Mouse (Mus musculus): Measurements from ENCODE around the gene Mutyh. TPM values are rescaled to one million over a fixed set of nuclear protein-coding genes. Genes with fewer than 3 reads are reported as not detected.
"Not testable (repeated sequence)": the region's sequence is repeated elsewhere in the genome, so short reads cannot be mapped to it uniquely, and the experiment has no call there.

Mutyh gene
- total RNA-seq, 2 experiments from 2014 or later = 5.2 to 10.7 TPM

DNA sequence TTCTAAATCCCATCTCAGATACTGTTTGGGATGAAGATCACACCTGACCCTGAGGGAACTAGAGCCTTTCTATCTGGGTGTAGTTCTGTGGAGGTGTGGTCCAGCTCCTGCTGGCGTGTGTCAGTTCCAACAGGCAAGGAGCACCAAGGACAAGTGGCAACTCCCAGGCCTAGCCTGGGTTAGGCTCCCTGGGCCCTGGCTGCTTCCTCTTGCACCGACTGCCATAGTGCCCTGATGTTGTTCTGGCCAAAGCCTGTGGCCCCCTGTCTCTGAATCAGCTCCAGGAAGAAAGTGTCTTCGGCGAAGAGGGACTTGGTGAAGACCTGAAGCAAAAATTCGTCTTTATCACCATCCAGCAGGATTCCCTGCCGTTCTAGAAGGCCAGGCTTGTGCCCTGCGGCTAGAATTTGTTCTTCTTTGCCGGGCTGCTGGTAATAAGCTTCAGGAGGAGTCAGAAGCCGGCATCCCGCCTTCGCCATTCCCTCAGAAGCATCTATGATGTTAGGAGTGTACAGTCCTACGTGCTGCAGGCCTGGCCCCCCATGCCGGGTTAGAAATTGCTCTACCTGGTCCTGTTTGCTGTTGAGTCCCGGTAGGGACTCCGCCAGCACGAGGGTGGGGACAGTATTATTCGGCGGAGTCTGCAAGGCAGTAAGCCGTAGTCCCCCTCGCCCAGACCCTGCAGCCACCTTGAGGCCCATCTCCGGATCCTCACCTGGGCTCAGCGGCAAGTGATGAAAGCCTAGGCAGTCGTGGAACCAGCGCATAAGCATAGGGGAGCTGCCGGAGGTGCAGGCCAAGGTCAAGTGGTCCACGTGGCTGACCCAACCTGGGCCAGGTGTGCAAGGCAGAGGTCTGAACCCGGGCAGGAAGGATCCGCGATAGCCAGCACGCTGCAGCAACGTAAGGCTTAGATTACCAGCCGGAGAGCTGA lies 12.7 kb downstream of the Mutyh start:
- no peak for ATAC-seq (replicated peaks; ENCODE audit: poor library complexity)

DNA sequence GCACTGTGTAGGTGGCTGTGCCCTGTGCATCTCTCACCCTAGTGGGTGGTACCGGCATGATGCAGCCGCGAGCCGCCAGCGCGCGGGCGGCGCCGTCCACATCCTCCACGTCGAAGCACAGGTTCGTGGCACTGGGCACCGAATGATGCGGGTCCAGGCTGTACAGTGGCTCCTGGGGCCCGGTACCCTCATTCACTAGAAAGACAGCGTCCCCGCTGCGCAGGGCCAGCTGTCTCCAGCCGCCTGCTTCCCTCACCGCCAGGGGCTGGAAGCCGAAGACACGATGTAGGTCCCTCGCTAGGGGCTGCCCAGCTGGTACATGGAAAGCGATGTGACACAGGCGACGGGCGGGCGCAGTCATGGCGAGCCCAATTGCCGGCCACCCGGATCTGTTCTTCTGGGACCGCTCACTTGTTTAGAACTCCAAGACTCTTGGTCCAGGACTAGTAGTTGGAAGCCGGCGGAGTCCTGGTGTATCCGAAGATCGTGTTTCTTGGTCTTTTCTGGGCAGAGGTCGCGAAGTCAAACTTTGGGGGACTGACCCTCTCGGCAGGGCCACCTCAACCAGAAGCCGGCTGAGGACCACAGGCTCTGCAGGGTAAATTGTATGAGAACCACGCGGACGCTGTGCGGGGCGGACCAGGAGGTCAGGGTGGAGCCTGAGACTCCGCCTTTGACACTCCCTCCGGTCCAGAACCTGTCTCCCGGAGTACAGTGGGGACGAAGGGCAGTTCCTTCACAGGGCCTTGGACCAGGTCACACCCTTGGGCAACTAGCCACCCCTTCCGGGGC lies 13.6 kb downstream of the Mutyh start:
- ATAC-seq (replicated peaks; ENCODE audit: poor library complexity) = peak; percentile 73

DNA sequence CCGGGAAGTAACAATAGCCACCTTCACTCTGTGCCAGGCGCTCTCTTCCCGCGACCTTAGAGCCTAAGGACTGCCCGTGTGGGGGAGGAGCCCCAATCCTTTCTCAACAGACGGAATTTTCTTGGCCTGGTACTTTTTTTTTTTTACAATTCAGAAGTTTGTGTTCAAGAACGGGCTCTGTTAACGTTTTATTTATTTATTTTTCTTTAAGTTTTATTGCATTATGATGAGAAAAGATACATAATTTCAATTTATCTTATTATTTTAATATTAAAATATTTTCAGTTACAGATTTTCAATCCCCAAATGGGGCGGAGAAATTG lies 14.1 kb downstream of the Mutyh start, which contains the start of gene Hpdl:
Gene Hpdl (minus strand): TSS at position 14 of the 323 bp plus-strand sequence.
- no peak for ATAC-seq (replicated peaks; ENCODE audit: poor library complexity)

DNA sequence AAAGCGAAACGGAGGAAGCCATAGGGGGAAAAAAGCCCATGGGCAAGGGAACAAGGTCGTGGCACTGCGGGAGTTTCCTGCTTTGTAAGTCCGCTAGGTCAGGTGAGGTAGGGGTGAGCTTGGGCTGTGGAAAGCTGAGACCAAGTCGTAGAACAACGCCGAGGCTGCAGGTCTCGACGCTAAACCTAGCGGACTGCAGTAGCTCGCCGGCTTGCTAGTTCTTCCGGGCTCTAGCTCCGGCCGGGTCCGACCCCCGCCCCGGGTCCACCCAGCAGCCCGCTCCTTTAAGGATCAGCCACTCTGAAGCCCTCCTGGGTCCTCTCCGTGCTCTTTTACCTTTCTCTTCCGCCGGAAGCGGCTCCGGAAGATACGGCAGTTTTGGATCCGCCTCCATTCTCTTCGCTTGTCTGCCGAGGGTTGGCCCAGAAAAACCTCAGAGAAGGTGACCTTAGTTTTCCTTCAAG lies 17.1 kb downstream of the Mutyh start:
- ATAC-seq (replicated peaks; ENCODE audit: poor library complexity) = peak; percentile 53

DNA sequence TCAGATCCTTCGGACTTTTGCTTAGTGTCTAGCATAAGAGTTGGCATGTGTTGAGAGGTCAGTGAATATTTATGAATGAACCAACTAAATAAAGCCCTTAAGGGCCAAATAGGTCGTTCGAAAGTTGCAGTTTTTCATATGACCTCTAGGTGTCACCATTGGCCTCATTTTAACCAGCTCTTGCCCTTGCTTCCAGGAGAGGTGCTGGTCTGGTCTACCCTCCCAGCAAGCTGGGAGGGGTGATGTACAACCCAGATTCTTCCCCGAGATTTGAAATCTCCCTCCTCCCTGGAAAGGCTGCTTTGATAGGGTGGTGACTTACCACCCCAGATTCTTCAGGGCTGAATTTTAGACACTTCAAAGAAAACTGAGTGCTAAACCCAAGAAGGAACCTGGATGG lies 20.3 kb downstream of the Mutyh start:
- ATAC-seq (replicated peaks; ENCODE audit: poor library complexity) = peak; percentile 84

DNA sequence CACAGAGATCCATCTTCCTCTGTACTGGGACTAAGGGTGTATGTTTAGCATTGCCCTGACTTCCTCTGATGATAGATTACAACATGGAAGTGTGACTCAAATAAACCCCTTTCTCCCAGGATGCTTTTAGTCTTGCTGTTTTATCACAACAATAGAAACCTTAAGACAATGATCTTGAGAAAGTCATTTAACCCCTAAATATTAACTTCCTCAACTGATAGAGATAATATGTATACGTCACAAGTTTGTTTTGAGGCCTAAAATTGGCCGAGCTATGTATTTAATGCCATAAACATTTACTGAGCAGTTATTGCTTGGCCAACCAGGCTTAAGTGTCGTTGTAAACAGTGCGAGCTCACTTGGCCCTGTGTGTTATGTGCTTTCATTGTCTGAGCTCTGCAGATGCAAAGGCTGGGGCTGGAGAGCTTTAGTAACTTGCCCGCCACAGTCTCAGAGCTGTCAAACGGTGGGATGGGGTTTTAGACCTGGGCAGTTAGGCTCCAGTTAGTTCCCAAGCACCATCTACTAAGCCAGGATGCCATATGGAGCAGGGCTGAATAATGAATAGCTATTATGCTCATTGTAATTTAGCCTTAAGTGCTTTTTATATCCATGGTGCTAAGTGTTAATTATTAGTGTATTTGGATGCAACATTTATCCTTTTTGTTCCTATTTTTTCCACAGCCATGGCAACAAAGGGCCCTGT lies 22.0 kb downstream of the Mutyh start:
- no peak for ATAC-seq (replicated peaks; ENCODE audit: poor library complexity)

DNA sequence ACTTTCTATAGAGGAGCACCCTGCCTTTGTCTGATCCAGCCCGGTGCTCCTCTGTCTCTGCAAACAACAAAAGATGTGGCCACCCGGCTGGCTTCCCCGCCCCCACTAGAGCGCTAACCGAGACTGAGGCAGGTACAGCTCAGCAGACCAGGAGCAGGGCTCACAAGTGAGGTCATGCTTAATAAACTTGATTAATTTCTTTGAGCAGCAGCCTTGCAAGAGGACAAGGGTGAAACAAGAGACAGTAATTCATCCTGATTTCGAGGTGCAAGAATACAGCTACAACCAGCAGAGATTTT lies 22.5 kb downstream of the Mutyh start:
- no peak for ATAC-seq (replicated peaks; ENCODE audit: poor library complexity)

DNA sequence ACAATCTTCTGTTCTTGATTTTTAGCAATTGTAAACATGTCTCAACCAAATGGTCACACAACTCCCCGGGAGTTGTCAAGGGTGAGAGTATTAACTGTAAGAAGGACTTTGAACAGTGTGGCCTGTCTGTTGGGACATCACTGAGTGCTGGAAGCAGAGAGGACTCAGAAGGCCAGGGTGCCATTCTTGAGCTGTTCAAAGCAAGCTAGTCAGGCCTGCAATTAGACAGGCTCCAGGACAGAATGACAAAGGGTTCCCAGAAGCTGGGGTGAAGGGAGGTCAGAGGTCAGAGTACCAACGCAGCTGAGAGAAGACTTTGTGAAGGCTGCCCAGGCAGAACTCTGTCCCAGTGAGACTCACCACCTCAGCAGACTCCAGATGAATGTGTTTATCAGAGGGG lies 31.5 kb downstream of the Mutyh start:
- ATAC-seq (replicated peaks; ENCODE audit: poor library complexity) = no peak

DNA sequence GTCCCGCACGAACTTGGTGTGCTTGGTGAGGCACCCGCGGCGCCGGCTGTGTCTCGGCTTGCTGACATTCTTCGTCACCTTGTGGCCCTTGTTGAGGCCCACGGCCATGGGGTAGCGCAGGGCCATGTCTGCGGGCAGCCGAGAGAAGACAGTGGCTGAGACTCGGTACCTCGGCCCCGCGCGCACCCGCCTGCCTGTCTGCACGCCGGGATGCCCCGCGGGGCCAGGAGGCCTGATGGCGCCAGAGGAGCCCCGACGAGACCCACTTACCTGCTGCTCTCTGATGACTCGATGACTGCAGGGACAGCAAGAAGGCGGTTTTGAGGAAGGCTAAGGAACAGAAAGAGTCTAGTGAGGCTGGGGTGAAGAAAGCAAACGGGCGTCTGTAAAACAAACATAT lies 32.6 kb downstream of the Mutyh start:
- not testable (repeated sequence) for ATAC-seq (replicated peaks; ENCODE audit: poor library complexity)

DNA sequence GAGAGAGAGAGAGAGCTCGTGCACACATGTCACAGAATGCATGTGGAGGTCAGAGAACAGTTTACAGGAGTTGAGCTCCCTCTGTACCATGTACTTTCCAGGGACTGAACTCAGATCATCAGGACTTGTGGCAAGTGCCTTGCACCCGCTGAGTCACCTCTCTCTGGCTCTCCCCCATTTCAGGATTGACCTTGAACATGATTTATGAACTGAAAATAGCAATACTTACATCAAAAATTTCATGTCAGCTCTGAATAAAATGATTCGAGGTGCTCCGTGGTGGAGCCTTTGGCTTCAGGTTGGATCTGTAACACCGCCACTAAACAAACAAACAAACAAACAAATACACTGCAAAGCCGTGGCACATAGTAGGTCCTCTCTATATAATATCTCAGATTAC lies 33.3 kb downstream of the Mutyh start:
- no peak for ATAC-seq (replicated peaks; ENCODE audit: poor library complexity)

DNA sequence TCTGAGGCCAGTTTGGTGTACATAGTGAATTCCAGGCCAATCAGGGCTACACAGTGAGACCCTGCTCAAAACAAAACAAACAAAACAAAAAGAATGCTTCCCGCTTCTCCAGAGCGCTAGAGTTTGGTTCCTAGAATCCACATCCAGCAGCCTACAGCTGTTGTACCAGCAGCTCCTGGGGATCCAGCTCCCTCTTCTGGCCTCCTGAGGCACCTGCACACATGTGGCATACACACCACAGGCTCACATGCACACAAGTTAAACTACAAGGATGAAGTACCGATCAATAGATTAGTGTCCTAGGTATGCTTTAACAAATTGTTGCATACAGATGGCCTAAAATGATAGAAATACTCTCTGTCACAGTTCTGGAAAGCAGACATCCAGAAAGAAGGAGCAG lies 36.8 kb downstream of the Mutyh start:
- ATAC-seq (replicated peaks; ENCODE audit: poor library complexity) = no peak

DNA sequence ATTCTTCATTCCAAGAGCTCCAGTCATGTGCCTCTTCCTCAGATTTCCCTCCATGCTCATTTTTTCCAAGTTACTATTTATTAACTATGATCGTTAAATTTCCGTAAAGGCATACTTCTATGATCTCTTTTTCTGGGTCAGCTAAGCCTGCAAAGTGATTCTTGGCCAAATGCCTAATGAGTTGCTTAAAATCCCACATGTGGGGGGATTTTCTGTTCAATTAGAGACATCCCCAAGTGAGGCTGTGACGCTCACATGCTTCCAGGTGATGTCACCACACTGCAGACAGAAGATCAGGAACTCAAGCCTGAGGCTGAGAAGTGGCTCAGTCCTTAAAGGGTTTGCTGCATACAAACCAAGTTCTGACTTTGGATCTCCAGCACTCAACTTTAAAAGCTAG lies 42.4 kb downstream of the Mutyh start:
- no peak for ATAC-seq (replicated peaks; ENCODE audit: poor library complexity)

DNA sequence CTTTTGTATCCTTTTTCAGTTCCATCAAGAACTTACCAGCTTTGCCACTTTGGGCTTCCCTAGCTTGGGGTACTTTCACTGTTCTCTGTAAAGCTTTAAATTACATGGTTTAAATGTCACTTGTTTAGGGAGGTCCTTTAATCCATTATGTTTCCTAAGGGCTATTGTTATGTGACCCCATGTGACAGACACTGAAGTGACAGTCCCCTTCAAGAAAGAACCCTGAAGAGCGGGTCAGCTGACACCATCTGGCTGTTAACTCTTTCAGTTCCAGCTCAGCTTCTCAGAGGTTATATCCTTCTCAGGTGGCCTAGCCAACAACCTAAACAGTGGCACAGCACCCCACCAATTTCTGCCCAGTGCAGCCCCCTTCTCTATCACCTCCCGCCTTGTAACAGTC lies 46.8 kb downstream of the Mutyh start:
- no peak for ATAC-seq (replicated peaks; ENCODE audit: poor library complexity)

DNA sequence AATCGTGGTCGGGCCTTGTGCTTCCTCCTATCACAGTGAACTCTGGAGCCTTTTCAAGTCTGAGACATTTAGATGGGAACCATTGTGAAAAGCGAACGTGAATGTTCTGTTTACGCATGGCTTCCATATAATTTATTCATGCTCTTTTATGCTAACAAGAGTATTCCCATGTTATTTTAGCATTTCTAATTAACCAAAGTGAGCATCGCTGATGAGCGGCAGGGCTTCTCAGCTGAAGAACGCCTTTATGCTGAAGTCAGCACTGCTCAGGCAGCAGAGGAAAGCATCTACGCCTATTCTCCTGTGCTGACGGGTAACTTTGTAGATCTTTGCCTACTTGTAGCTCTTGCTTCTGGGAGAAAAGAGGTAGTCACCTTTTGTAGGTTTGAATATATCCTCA lies 49.7 kb downstream of the Mutyh start:
- ATAC-seq (replicated peaks; ENCODE audit: poor library complexity) = no peak

DNA sequence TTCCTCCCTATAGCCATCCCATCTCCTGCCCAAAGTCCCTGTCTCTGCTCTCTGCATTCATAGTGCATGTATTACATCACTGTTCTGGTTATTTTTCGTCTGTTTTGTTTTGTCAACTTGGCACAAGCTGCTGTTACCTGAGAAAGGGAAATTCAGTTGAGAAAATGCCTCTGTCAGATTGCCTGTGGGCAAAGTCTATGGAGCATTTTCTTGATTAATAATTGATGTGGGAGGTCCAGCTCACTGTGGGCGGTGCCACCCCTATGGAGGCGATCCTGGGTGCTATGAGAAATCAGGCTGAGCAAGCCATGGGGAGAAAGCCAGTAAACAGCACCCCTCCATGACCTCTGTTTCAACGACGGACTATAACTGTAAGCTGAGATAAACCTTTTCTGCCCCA lies 52.2 kb downstream of the Mutyh start:
- no peak for ATAC-seq (replicated peaks; ENCODE audit: poor library complexity)

DNA sequence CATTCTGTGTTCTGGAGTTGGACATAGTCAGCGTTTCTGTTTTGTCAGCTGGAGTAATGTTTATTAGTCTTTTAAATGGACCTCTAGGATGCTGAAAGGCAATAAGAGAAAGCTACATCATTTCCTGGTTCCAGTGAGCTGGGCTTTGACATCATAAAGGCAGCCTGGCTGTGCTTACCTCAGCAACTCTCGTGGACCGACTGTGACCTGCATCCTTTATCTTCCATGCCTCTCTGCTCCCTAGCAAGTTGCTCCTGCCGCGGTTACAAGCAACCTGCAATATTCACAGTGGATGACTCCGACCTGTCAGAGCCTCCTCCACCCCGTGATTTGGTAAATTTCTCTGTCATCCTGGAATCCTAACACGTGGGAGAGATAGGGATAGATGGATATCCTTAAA lies 54.5 kb downstream of the Mutyh start:
- no peak for ATAC-seq (replicated peaks; ENCODE audit: poor library complexity)

Other genes with a start within 250 kb of the Mutyh start
- gene Ccdc17, start 211.1 kb upstream of the Mutyh start, total RNA-seq (2015) = 2.9 and 5.0 TPM in 2 replicates
- 0.91 and 1.4 TPM in 2 replicates for gene Ccdc17, start 211.1 kb upstream of the Mutyh start, total RNA-seq (2017)
- gene Nasp, start 179.8 kb upstream of the Mutyh start, total RNA-seq (2015) = 179 and 194 TPM in 2 replicates
- 414 and 474 TPM in 2 replicates for gene Nasp, start 179.8 kb upstream of the Mutyh start, total RNA-seq (2017)
- 370 and 377 TPM in 2 replicates for gene Akr1a1, start 156.0 kb upstream of the Mutyh start, total RNA-seq (2015)
- 591 and 829 TPM in 2 replicates for gene Akr1a1, start 156.0 kb upstream of the Mutyh start, total RNA-seq (2017)
- 400 and 435 TPM in 2 replicates for gene Prdx1, start 122.2 kb upstream of the Mutyh start, total RNA-seq (2015)
- gene Prdx1, start 122.2 kb upstream of the Mutyh start, total RNA-seq (2017) = 254 and 304 TPM in 2 replicates
- gene Mmachc, start 99.3 kb upstream of the Mutyh start, total RNA-seq (2015) = 36.9 and 44.9 TPM in 2 replicates
- gene Mmachc, start 99.3 kb upstream of the Mutyh start, total RNA-seq (2017) = 19.8 and 23.0 TPM in 2 replicates
- gene Ccdc163, start 99.2 kb upstream of the Mutyh start, total RNA-seq (2015) = 35.5 and 56.1 TPM in 2 replicates
- 12.0 and 17.6 TPM in 2 replicates for gene Ccdc163, start 99.2 kb upstream of the Mutyh start, total RNA-seq (2017)
- 9.2 and 12.6 TPM in 2 replicates for gene Tesk2, start 86.8 kb upstream of the Mutyh start, total RNA-seq (2015)
- 6.7 and 7.1 TPM in 2 replicates for gene Tesk2, start 86.8 kb upstream of the Mutyh start, total RNA-seq (2017)
- 17.4 and 18.2 TPM in 2 replicates for gene Toe1, start 83 bp upstream of the Mutyh start, total RNA-seq (2015)
- gene Toe1, start 83 bp upstream of the Mutyh start, total RNA-seq (2017) = 33.9 and 42.0 TPM in 2 replicates
- 0.10 TPM in 1 of 2 replicates, not detected in the other for gene Hpdl, start 14.0 kb downstream of the Mutyh start, total RNA-seq (2015)
- 0.27 TPM in 1 of 2 replicates, not detected in the other for gene Hpdl, start 14.0 kb downstream of the Mutyh start, total RNA-seq (2017)
- 0.10 and 0.15 TPM in 2 replicates for gene Zswim5, start 69.7 kb downstream of the Mutyh start, total RNA-seq (2015)
- 0.03 and 0.12 TPM in 2 replicates for gene Zswim5, start 69.7 kb downstream of the Mutyh start, total RNA-seq (2017)
- gene Urod, start 186.7 kb downstream of the Mutyh start, total RNA-seq (2015) = 47.4 and 80.4 TPM in 2 replicates
- gene Urod, start 186.7 kb downstream of the Mutyh start, total RNA-seq (2017) = 49.4 and 50.7 TPM in 2 replicates
- gene Hectd3, start 187.6 kb downstream of the Mutyh start, total RNA-seq (2015) = 4.2 and 5.2 TPM in 2 replicates
- 12.2 and 13.6 TPM in 2 replicates for gene Hectd3, start 187.6 kb downstream of the Mutyh start, total RNA-seq (2017)
- gene Eif2b3, start 211.7 kb downstream of the Mutyh start, total RNA-seq (2015) = 31.6 and 32.9 TPM in 2 replicates
- 30.9 and 44.8 TPM in 2 replicates for gene Eif2b3, start 211.7 kb downstream of the Mutyh start, total RNA-seq (2017)

All from megakaryocyte progenitor cell, adult 5-6 weeks (primary cell).